Mouse (Mus musculus): ENCODE measurements around the gene Scgb1b30.

GRCm38 (mm10) chr7:34109190-34109589 lies 14.0 kb downstream of the Scgb1b30 start:
- no peak for TF ChIP-seq POLR2A (IDR thresholded peaks at IDR 0.05; ENCODE audit: borderline replicate concordance, extremely low read depth, low read depth, low read length)
- no peak for TF ChIP-seq CTCF (IDR thresholded peaks at IDR 0.05; ENCODE audit: insufficient read depth, low read length)
